Mouse (Mus musculus) embryonic facial prominence, embryonic 13.5 days (tissue): Measurements from ENCODE around the gene Rab11fip5. TPM values are rescaled to one million over a fixed set of nuclear protein-coding genes. Genes with fewer than 3 reads are reported as not detected.

Experiments used
- ATAC-seq: fragments of 200-750 bp; cut with Nextera tagmentation; 2 replicates; pipeline ENCODE4 v1.8.0; 2017; ENCODE audit warnings: low read depth; ENCODE audit not compliant: insufficient number of reproducible peaks, insufficient read depth, low FRiP score, low TSS enrichment
- H3K27ac ChIP-seq: fragments of 300-500 bp; sonication (generic); 2 replicates; pipeline ENCODE4 v1.5.1; 2015; ENCODE audit warnings: moderate library complexity, mild to moderate bottlenecking, inconsistent platforms
- H3K27me3 ChIP-seq: fragments of 300-500 bp; sonication (generic); 2 replicates; pipeline ENCODE4 v1.6.1; 2015; ENCODE audit warnings: mild to moderate bottlenecking, inconsistent platforms
- H3K36me3 ChIP-seq: fragments of 300-500 bp; sonication (generic); 2 replicates; pipeline ENCODE4 v1.6.1; 2015; ENCODE audit warnings: mild to moderate bottlenecking, inconsistent platforms
- H3K4me1 ChIP-seq: fragments of 300-500 bp; sonication (generic); 2 replicates; pipeline ENCODE4 v1.6.1; 2015; ENCODE audit warnings: inconsistent platforms
- H3K4me2 ChIP-seq: fragments of 300-500 bp; sonication (generic); 2 replicates; pipeline ENCODE4 v1.6.1; 2015; ENCODE audit warnings: moderate library complexity, mild to moderate bottlenecking, inconsistent platforms
- H3K4me3 ChIP-seq: fragments of 300-500 bp; sonication (generic); 2 replicates; pipeline ENCODE4 v1.5.1; 2015; ENCODE audit warnings: mild to moderate bottlenecking, inconsistent platforms
- H3K9ac ChIP-seq: fragments of 300-500 bp; sonication (generic); 2 replicates; pipeline ENCODE4 v1.6.1; 2015; ENCODE audit warnings: mild to moderate bottlenecking, inconsistent platforms
- H3K9me3 ChIP-seq: fragments of 300-500 bp; sonication (generic); 2 replicates; pipeline ENCODE4 v1.6.1; 2016; ENCODE audit warnings: inconsistent platforms
- WGBS: fragments of 180-500 bp; shearing (Covaris S2); methylation state at CpG from one replicate; pipeline ENCODE4 v1.1.7; 2015; ENCODE audit warnings: mixed read lengths; 5-methylcytosine and 5-hydroxymethylcytosine counted together
- polyA plus RNA-seq: library from polyadenylated mRNA; unstranded; fragments of >200 nt; fragmentation: Nextera tagmentation; extraction: Ambion mirVana; gene quantifications from 2 replicates; pipeline ENCODE4 v1.2.1, GENCODE M21; 2015

Gene Rab11fip5
- polyA plus RNA-seq = 13.6 and 14.7 TPM in 2 replicates

DNA sequence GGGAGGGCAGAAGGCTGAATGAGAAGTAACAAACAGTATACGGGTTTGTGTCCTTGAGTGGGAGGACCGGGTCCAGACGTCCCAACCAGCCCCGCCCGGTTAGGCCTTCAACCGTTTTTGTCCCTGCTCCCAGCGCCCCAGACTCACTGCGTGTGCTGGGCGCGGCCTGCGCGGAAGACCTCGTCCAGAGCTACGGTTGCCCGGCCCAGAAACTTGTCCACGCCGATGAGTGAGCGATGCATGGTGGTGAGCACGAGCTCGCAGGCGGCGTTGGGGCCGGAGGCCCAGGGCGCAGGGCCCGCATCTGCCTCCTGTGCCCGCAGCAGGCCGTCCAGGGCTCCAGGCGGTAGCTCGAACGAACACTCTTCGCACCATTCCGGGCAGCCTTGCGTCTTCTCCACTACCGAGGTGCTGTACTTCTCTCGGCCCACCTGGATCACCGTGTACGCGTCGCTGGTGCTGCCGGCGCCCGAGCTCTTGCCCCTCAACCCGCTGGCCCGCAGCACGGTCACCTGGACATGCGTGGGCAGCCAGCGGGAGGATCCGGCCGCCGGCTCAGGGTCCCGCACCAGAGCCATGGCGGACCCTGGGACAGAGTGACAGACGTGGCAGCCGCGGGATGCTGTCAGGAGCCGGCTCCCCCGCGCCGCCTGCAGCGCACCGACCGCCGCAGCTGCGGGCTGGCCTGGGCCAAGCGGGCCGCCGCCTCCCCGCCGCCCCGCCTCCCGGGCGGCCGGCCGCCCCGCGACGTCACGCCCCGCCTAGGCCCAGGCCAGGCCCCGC lies at the start of gene Rab11fip5:
Gene Rab11fip5 (minus strand): TSS at position 684 of the 783 bp plus-strand sequence.
- WGBS = 1% methylated on average over 66 of the region's 80 CpGs
- Histone ChIP-seq H3K27ac (peak within 1 kb of the TSS; percentile 53), H3K4me1 (peaks cover 37% of the 10 kb centered on the region), H3K4me2 (peak within 1 kb of the TSS; percentile 83), H3K4me3 (peak within 1 kb of the TSS; percentile 81), H3K9me3 (no peaks in the 10 kb centered on the region), H3K36me3 (peaks cover 4% of the 10 kb centered on the region; the same call in 1 of the 2 replicates), H3K9ac (peak within 1 kb of the TSS; percentile 89), H3K27me3 (no peaks in the 10 kb centered on the region)
- peak; percentile 15 for ATAC-seq

- Histone ChIP-seq H3K4me1 (no peaks in the 10 kb centered on the region), H3K4me2 (peak within 1 kb of the TSS; percentile 39), H3K36me3 (no peaks in the 10 kb centered on the region), H3K27me3 (peaks cover 29% of the 10 kb centered on the region), H3K27ac (no peak within 1 kb of the TSS), H3K4me3 (peak within 1 kb of the TSS; percentile 7; the same call in 1 of the 2 replicates), H3K9ac (peak within 1 kb of the TSS; percentile 44; the same call in 1 of the 2 replicates), H3K9me3 (no peaks in the 10 kb centered on the region)
- no peak for ATAC-seq
- WGBS = 12% methylated on average over 28 of the region's 28 CpGs
These were observed 49.5 kb upstream of the Rab11fip5 start, which contains the start of gene Noto for GRCm38 (mm10) chr6:85423836-85424379. Noto (plus strand) TSS chr6:85423886.

GRCm38 (mm10) chr6:85419150-85419549 lies 44.7 kb upstream of the Rab11fip5 start:
- no peak overlapping the region for H3K27ac ChIP-seq
- ATAC-seq = no peak
- H3K36me3 ChIP-seq = no peaks in the 10 kb centered on the region
- H3K9ac ChIP-seq = no peak overlapping the region
- no peaks in the 10 kb centered on the region for H3K4me1 ChIP-seq
- peaks cover 30% of the 10 kb centered on the region for H3K27me3 ChIP-seq
- no peak overlapping the region for H3K4me3 ChIP-seq
- no peaks in the 10 kb centered on the region for H3K9me3 ChIP-seq
- WGBS = 79% methylated on average over 2 of the region's 2 CpGs
- no peak overlapping the region for H3K4me2 ChIP-seq

GRCm38 (mm10) chr6:85415829-85416228 lies 41.4 kb upstream of the Rab11fip5 start:
- H3K9me3 ChIP-seq = no peaks in the 10 kb centered on the region
- ATAC-seq = no peak
- H3K9ac ChIP-seq = no peak overlapping the region
- no peaks in the 10 kb centered on the region for H3K36me3 ChIP-seq
- 63% methylated on average over 3 of the region's 3 CpGs for WGBS
- no peak overlapping the region for H3K4me3 ChIP-seq
- H3K27me3 ChIP-seq = peaks cover 12% of the 10 kb centered on the region
- H3K4me1 ChIP-seq = no peaks in the 10 kb centered on the region
- no peak overlapping the region for H3K4me2 ChIP-seq
- no peak overlapping the region for H3K27ac ChIP-seq

DNA sequence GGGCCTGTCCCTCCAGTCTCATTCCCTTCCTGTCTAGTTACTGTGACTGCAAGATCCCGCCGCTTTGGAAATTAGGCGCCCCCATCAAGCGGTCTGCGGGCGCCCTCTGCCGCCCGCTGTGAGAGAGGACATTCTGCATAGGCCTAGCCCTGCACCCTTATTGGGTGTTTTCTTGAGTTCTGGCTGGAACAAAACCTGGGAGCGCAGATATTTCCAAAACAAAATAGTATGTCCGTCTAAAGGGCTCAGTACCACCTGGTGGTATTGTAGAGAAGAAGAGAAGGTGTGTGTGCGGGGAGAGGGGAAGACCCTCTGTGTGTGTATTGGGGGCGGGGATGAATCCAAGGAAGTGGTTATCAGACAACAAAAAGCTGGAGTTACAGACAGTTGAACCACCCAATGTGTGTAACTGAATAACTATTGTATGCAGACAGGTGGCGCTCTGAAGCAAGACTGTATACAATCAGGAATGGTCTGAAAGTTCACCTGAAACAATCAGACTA lies 36.4 kb upstream of the Rab11fip5 start:
- H3K36me3 ChIP-seq = no peaks in the 10 kb centered on the region
- H3K4me3 ChIP-seq = no peak overlapping the region
- peak overlapping the region; percentile 32 for H3K4me2 ChIP-seq
- ATAC-seq = peak; percentile 39; the same call in 1 of the 2 replicates
- WGBS = 11% methylated on average over 13 of the region's 13 CpGs
- H3K4me1 ChIP-seq = peaks cover 12% of the 10 kb centered on the region
- no peak overlapping the region for H3K9ac ChIP-seq
- no peaks in the 10 kb centered on the region for H3K9me3 ChIP-seq
- no peak overlapping the region for H3K27ac ChIP-seq
- H3K27me3 ChIP-seq = peaks cover 52% of the 10 kb centered on the region

DNA sequence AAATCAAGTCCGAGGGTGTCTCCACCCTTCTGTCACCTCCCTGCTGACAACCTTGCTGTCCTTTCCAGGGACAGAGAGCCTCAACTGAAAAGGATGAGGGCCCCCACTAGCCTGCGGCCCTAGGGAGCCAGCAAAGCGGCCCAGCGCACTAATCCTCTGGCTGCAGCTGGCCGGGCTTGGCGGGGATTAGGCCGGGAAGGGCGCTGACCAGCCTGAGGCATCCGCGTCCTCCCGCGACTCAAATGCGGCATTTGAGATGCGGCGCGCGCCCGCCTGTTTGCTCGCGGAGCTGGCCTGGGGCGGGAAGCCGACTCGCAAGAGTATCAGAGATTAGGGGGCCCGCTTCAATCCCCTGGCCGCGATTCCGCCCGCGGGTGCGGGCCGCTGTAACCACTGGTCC lies 34.6 kb upstream of the Rab11fip5 start:
- peaks cover 53% of the 10 kb centered on the region for H3K27me3 ChIP-seq

GRCm38 (mm10) chr6:85403039-85403438 lies 28.6 kb upstream of the Rab11fip5 start:
- Histone ChIP-seq H3K27me3 (peaks cover 24% of the 10 kb centered on the region), H3K4me3 (no peak overlapping the region), H3K4me1 (0 out of 2 replicates have a peak, but pooled peaks cover 2% of the 10 kb centered on the region), H3K36me3 (no peaks in the 10 kb centered on the region), H3K9ac (no peak overlapping the region), H3K9me3 (no peaks in the 10 kb centered on the region), H3K27ac (no peak overlapping the region), H3K4me2 (no peak overlapping the region)
- WGBS = 77% methylated on average over 10 of the region's 10 CpGs
- no peak for ATAC-seq

More for the DNA sequence above, 34.6 kb upstream of the Rab11fip5 start:
- Histone ChIP-seq H3K9ac (peak overlapping the region; percentile 32; the same call in 1 of the 2 replicates), H3K27ac (no peak overlapping the region), H3K36me3 (no peaks in the 10 kb centered on the region), H3K4me1 (peaks cover 12% of the 10 kb centered on the region), H3K4me2 (peak overlapping the region; percentile 46), H3K9me3 (no peaks in the 10 kb centered on the region), H3K4me3 (peak overlapping the region; percentile 26)
- WGBS = under 1% methylated on average over 31 of the region's 31 CpGs
- ATAC-seq = no peak

GRCm38 (mm10) chr6:85402613-85403012 lies 28.2 kb upstream of the Rab11fip5 start:
- no peaks in the 10 kb centered on the region for H3K36me3 ChIP-seq
- WGBS = 49% methylated on average over 2 of the region's 2 CpGs
- no peak for ATAC-seq
- peaks cover 20% of the 10 kb centered on the region for H3K27me3 ChIP-seq
- H3K4me1 ChIP-seq = 0 out of 2 replicates have a peak, but pooled peaks cover 2% of the 10 kb centered on the region
- no peak overlapping the region for H3K4me2 ChIP-seq
- H3K9me3 ChIP-seq = no peaks in the 10 kb centered on the region
- H3K9ac ChIP-seq = no peak overlapping the region
- no peak overlapping the region for H3K4me3 ChIP-seq
- no peak overlapping the region for H3K27ac ChIP-seq

DNA sequence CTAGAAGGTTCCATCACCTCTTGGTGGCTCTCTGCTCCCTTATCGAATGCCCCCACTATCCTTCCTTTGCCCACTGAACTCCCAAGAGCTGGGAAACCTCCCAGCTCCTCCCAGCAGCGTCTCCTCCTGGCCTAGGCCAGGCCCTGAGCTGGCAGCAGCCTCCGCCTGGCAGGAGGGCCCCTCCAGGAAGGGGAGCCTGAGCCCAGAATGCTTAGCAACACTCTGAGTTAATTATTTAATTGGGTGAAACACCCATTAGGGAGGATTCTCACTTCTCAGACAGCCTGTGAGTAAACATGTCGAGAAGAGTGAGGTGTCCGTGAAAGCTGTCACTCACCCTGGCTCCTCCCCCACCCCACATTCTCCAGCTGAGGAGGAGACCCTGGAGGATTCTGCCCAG lies 25.3 kb upstream of the Rab11fip5 start:
- Histone ChIP-seq H3K36me3 (no peaks in the 10 kb centered on the region), H3K27ac (no peak overlapping the region), H3K4me1 (0 out of 2 replicates have a peak, but pooled peaks cover 2% of the 10 kb centered on the region), H3K9ac (no peak overlapping the region; the same call in 1 of the 2 replicates), H3K4me3 (no peak overlapping the region), H3K4me2 (no peak overlapping the region), H3K27me3 (0 out of 2 replicates have a peak, but pooled peaks cover 2% of the 10 kb centered on the region), H3K9me3 (no peaks in the 10 kb centered on the region)
- no peak for ATAC-seq
- 40% methylated on average over 5 of the region's 5 CpGs for WGBS

GRCm38 (mm10) chr6:85397165-85397564 lies 22.7 kb upstream of the Rab11fip5 start:
- no peaks in the 10 kb centered on the region for H3K36me3 ChIP-seq
- no peak for ATAC-seq
- H3K9ac ChIP-seq = no peak overlapping the region
- H3K27ac ChIP-seq = no peak overlapping the region
- no peaks in the 10 kb centered on the region for H3K9me3 ChIP-seq
- 9% methylated on average over 1 of the region's 1 CpGs for WGBS
- no peak overlapping the region for H3K4me2 ChIP-seq
- H3K4me1 ChIP-seq = 0 out of 2 replicates have a peak, but pooled peaks cover 2% of the 10 kb centered on the region
- H3K4me3 ChIP-seq = no peak overlapping the region
- no peaks in the 10 kb centered on the region for H3K27me3 ChIP-seq

- no peak for ATAC-seq
- no peak overlapping the region for H3K4me2 ChIP-seq
- 0 out of 2 replicates have a peak, but pooled peaks cover 2% of the 10 kb centered on the region for H3K4me1 ChIP-seq
- H3K36me3 ChIP-seq = no peaks in the 10 kb centered on the region
- no peaks in the 10 kb centered on the region; the same call in 1 of the 2 replicates for H3K27me3 ChIP-seq
- H3K27ac ChIP-seq = no peak overlapping the region
- WGBS = 68% methylated on average over 2 of the region's 2 CpGs
- H3K9me3 ChIP-seq = no peaks in the 10 kb centered on the region
- no peak overlapping the region for H3K9ac ChIP-seq
- no peak overlapping the region for H3K4me3 ChIP-seq
These were observed 20.9 kb upstream of the Rab11fip5 start for GRCm38 (mm10) chr6:85395360-85395759.
